20 mouse cellular contexts compared by ENCODE assay signal in the genomic region with DNA sequence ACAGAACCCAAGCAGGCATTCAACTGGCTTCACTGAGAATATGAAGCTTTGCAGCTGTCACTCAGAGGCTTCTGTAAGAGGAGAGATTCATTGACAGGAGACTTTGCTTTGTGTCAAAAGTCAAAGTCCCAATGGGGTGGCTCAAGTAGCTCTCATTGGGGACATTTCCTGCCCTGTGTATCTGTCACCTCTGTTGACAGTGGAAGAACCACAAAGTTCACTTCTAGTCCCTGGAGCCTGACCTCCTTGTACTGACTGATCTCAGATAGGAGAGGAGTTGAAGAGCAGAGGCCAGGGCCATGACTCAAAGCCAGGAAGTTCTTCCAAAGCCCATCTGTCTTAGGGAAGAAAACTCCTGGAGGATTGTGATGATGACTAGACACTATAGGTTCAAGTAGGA.
DNase-seq lines count a peak whose midpoint lies in the region; ATAC-seq and TF ChIP-seq lines count a peak whose summit lies in the region.
"Had no signal": no experiment of that assay in that cellular context is flagged by ENCODE, and none has a peak within 500 bp of the region (broad histone marks: within the 10 kb centered on the region; RNA-seq: fewer than 3 reads in every experiment).

No protein-coding gene starts in this region.

- ATAC-seq in kidney, embryonic 15.5 days (replicated peaks; ENCODE audit: low FRiP score) = no peak
- peak; percentile 60 for ATAC-seq in liver, embryonic 15.5 days (ENCODE audit: insufficient read depth)
- ATAC-seq: forebrain, embryonic 13.5 days; midbrain, embryonic 15.5 days had no signal

- no peak overlapping the region for H3K27ac ChIP-seq in kidney, embryonic 15.5 days
- H3K27ac ChIP-seq in spleen, adult 2 months (ENCODE audit: insufficient read depth, low read length) = peak overlapping the region; percentile 4
- H3K27ac ChIP-seq in liver, embryonic 15.5 days (replicated peaks) = no peak overlapping the region
- H3K27ac ChIP-seq in embryonic facial prominence, embryonic 10.5 days (replicated peaks) = no peak overlapping the region
- H3K27ac ChIP-seq: forebrain, embryonic 13.5 days; hindbrain, embryonic 13.5 days; kidney, postnatal 0 days; limb, embryonic 12.5 days; lung, embryonic 15.5 days; midbrain, embryonic 15.5 days had no signal

- no peak for TF ChIP-seq POLR2A in spleen, adult 2 months (IDR thresholded peaks at IDR 0.05; ENCODE audit: low read depth, low read length)

- TF ChIP-seq CTCF in spleen, adult 2 months (IDR thresholded peaks at IDR 0.05; ENCODE audit: extremely low read depth, insufficient read depth, insufficient read length, insufficient replicate concordance) = no peak

- H3K9me3 ChIP-seq in kidney, embryonic 15.5 days (replicated peaks) = no peaks in the 10 kb centered on the region
- H3K9me3 ChIP-seq in liver, embryonic 15.5 days (replicated peaks) = no peaks in the 10 kb centered on the region
- no peaks in the 10 kb centered on the region for H3K9me3 ChIP-seq in embryonic facial prominence, embryonic 10.5 days
- H3K9me3 ChIP-seq: forebrain, embryonic 13.5 days; hindbrain, embryonic 13.5 days; limb, embryonic 12.5 days; lung, embryonic 15.5 days; midbrain, embryonic 15.5 days had no signal

- no peak overlapping the region for H3K4me3 ChIP-seq in kidney, embryonic 15.5 days (replicated peaks)
- H3K4me3 ChIP-seq in spleen, adult 2 months (ENCODE audit: extremely low read depth, insufficient read depth, insufficient read length) = no peak overlapping the region
- H3K4me3 ChIP-seq in liver, embryonic 15.5 days (replicated peaks) = no peak overlapping the region
- no peak overlapping the region for H3K4me3 ChIP-seq in embryonic facial prominence, embryonic 10.5 days
- H3K4me3 ChIP-seq: forebrain, embryonic 13.5 days; hindbrain, embryonic 13.5 days; limb, embryonic 12.5 days; lung, embryonic 15.5 days; midbrain, embryonic 15.5 days had no signal

- no peaks in the 10 kb centered on the region for H3K27me3 ChIP-seq in kidney, embryonic 15.5 days
- no peaks in the 10 kb centered on the region for H3K27me3 ChIP-seq in spleen, adult 2 months (ENCODE audit: control insufficient read depth, insufficient read depth, low read length)
- H3K27me3 ChIP-seq in liver, embryonic 15.5 days = no peaks in the 10 kb centered on the region
- no peaks in the 10 kb centered on the region for H3K27me3 ChIP-seq in embryonic facial prominence, embryonic 10.5 days (replicated peaks; ENCODE audit: low read depth, poor library complexity, severe bottlenecking)
- H3K27me3 ChIP-seq: forebrain, embryonic 13.5 days; hindbrain, embryonic 13.5 days; limb, embryonic 12.5 days; lung, embryonic 15.5 days; midbrain, embryonic 15.5 days had no signal

- DNase-seq in kidney, adult 9 months = peak; percentile 31
- no peak for DNase-seq in spleen, adult 2 months (ENCODE audit: low read depth in 1 of 2, low spot score in 2 of 2)
- no peak for DNase-seq in spleen, adult 18-20 months
- no peak for DNase-seq in lung, postnatal 25 days (ENCODE audit: low spot score)
- no peak for DNase-seq in embryonic facial prominence, embryonic 10.5 days (ENCODE audit: low spot score)
- DNase-seq: cerebellum, adult 11 months; cerebellum, postnatal 25 days; gastrocnemius, postnatal 25 days; heart, postnatal 14 days; right cerebral cortex, adult 18-20 months; thymus, postnatal 4 days had no signal

- no peak overlapping the region for H3K4me2 ChIP-seq in kidney, embryonic 15.5 days
- no peak overlapping the region for H3K4me2 ChIP-seq in liver, embryonic 15.5 days
- H3K4me2 ChIP-seq: forebrain, embryonic 13.5 days; heart, embryonic 11.5 days; hindbrain, embryonic 13.5 days; limb, embryonic 12.5 days; lung, embryonic 15.5 days; midbrain, embryonic 15.5 days had no signal

- no peak overlapping the region for H3K9ac ChIP-seq in kidney, embryonic 15.5 days
- H3K9ac ChIP-seq in liver, embryonic 15.5 days = no peak overlapping the region
- H3K9ac ChIP-seq: forebrain, embryonic 13.5 days; hindbrain, embryonic 13.5 days; limb, embryonic 12.5 days; lung, embryonic 15.5 days; midbrain, embryonic 15.5 days had no signal

- no peaks in the 10 kb centered on the region for H3K4me1 ChIP-seq in kidney, embryonic 15.5 days
- H3K4me1 ChIP-seq in spleen, adult 2 months (ENCODE audit: control insufficient read depth, insufficient read depth, insufficient read length) = no peaks in the 10 kb centered on the region
- no peaks in the 10 kb centered on the region for H3K4me1 ChIP-seq in liver, embryonic 15.5 days (replicated peaks)
- no peaks in the 10 kb centered on the region for H3K4me1 ChIP-seq in embryonic facial prominence, embryonic 10.5 days
- H3K4me1 ChIP-seq: hindbrain, embryonic 13.5 days; limb, embryonic 12.5 days; midbrain, embryonic 15.5 days had no signal

- H3K36me3 ChIP-seq in kidney, embryonic 15.5 days = no peaks in the 10 kb centered on the region
- no peaks in the 10 kb centered on the region for H3K36me3 ChIP-seq in spleen, adult 2 months (ENCODE audit: control insufficient read depth, insufficient read depth, low read length)
- no peaks in the 10 kb centered on the region for H3K36me3 ChIP-seq in liver, embryonic 15.5 days (replicated peaks)
- H3K36me3 ChIP-seq in embryonic facial prominence, embryonic 10.5 days (replicated peaks) = no peaks in the 10 kb centered on the region
- H3K36me3 ChIP-seq: hindbrain, embryonic 13.5 days; limb, embryonic 12.5 days; lung, embryonic 15.5 days; midbrain, embryonic 15.5 days had no signal
